Mouse (Mus musculus): ENCODE measurements at regions not wholly inside any gene's neighbourhood (a gene's known extent, or its start where the extent isn't known, plus 50 kb on each side); places are given as distances from the start of the nearest gene placed in this dataset.
A peak's percentile ranks its signal among the peaks of the same experiment; 100 is the strongest.

DNA sequence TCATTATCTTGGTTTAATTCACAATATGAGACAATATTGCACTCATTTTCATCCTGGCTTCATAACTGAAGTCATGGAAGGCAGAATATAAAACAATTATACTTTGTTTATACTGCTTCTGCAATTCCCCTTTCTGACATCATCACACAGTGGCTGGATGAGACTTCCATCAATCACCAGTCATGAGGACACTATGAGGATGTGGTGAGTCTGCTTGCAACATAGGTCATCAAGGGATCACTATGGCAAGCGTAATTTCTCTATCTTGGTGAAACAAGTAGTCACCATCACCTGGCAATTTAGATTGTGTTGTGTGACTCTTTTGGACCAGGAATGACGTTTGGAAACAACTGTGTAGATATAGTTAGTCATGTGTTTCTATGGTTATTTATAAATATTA lies 134.6 kb downstream of the Hao1 start:
- Histone ChIP-seq H3K27ac (ENCODE audit: insufficient read depth, low read depth, low read length) (no peak overlapping the region), H3K4me1 (ENCODE audit: control insufficient read depth, insufficient read depth, low read length) (no peaks in the 10 kb centered on the region), H3K36me3 (ENCODE audit: control insufficient read depth, insufficient read depth, low read length) (no peaks in the 10 kb centered on the region), H3K4me3 (ENCODE audit: insufficient read depth, low read depth, low read length) (no peak overlapping the region), H3K27me3 (replicated peaks; ENCODE audit: control insufficient read depth, insufficient read depth, low read length) (no peaks in the 10 kb centered on the region)
- no peak for TF ChIP-seq POLR2A (IDR thresholded peaks at IDR 0.05; ENCODE audit: low read depth, low read length)
- TF ChIP-seq CTCF (conservative IDR thresholded peaks at IDR 0.05; ENCODE audit: insufficient read depth, insufficient read length, low read depth, low read length): no peak
- WGBS: 73% methylated on average over 2 of the region's 2 CpGs
- no peak for DNase-seq

DNA sequence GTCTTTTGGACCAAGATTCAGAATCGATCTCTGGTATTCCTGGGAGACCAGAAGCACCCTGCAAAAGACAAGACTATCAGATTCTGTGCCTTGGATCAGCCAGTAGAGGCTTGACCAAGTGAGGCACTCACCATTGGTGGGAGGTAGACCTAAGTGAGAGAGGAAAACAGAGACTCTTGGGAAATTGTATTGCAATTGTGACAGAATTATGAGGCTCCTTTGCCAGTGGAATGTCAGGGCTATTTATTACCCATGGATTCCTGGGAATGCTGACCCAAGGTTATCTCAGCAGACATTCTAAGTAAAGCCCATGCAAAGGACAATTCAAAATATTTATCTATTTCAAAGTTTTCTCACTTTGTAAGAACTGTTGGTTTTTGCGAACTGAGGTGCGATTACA lies 154.6 kb downstream of the Hao1 start:
- Histone ChIP-seq H3K27me3 (replicated peaks; ENCODE audit: control insufficient read depth, insufficient read depth, low read length) (no peaks in the 10 kb centered on the region; the same call in 1 of the 2 replicates), H3K27ac (ENCODE audit: insufficient read depth, low read depth, low read length) (peak overlapping the region; percentile 60; the same call in 1 of the 2 replicates), H3K36me3 (ENCODE audit: control insufficient read depth, insufficient read depth, low read length) (no peaks in the 10 kb centered on the region), H3K4me3 (ENCODE audit: insufficient read depth, low read depth, low read length) (no peak overlapping the region), H3K4me1 (ENCODE audit: control insufficient read depth, insufficient read depth, low read length) (no peaks in the 10 kb centered on the region)
- TF ChIP-seq POLR2A (IDR thresholded peaks at IDR 0.05; ENCODE audit: low read depth, low read length) (no peak), CTCF (conservative IDR thresholded peaks at IDR 0.05; ENCODE audit: insufficient read depth, insufficient read length, low read depth, low read length) (no peak)
- WGBS: 68% methylated on average over 3 of the region's 3 CpGs
- DNase-seq: peak; percentile 60

DNA sequence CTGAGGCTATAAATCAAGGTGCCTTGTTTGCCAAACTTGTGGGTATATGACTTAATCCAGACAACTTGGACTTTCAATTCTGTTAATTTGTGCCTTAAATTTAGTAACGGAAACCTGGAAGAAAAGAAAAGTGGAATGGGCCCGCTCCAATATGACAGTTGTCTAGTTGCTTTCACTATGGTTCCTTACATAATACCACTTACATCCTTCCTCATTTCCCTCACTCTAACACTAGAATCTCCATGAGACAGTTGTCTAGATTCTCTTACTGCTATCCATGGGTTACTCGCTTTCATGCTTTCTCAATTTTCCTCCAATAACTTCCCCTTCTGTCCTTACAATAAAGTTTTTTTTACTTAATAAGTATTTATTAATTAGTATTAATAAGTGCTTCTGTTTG lies 160.7 kb downstream of the Hao1 start:
- Histone ChIP-seq H3K27me3 (replicated peaks; ENCODE audit: control insufficient read depth, insufficient read depth, low read length) (no peaks in the 10 kb centered on the region), H3K4me3 (ENCODE audit: insufficient read depth, low read depth, low read length) (no peak overlapping the region), H3K27ac (ENCODE audit: insufficient read depth, low read depth, low read length) (no peak overlapping the region), H3K36me3 (ENCODE audit: control insufficient read depth, insufficient read depth, low read length) (no peaks in the 10 kb centered on the region), H3K4me1 (ENCODE audit: control insufficient read depth, insufficient read depth, low read length) (no peaks in the 10 kb centered on the region)
- no peak for TF ChIP-seq CTCF (conservative IDR thresholded peaks at IDR 0.05; ENCODE audit: insufficient read depth, insufficient read length, low read depth, low read length)
- DNase-seq: no peak
- WGBS: 81% methylated on average over 3 of the region's 3 CpGs

DNA sequence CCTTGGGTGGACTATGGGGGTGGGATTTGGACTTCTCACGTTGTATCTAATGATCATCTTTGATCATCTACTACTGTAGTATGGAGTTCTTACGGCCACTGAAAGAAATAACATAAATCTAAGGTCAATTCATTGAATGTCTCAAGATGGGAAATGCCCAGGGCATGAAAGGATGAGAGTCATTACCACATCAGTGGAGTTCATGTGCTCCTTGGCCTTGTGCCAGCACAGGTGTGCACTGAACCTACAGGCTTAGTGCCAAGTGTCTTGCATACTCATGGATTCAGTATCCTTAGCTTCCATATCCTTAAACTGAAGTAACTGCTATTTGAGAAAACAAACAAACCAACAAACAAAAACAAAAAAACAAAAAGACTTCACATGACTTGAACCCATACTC lies 179.1 kb downstream of the Hao1 start:
- H3K27ac ChIP-seq (ENCODE audit: insufficient read depth, low read depth, low read length): no peak overlapping the region
- DNase-seq: no peak
- H3K27me3 ChIP-seq (replicated peaks; ENCODE audit: control insufficient read depth, insufficient read depth, low read length): no peaks in the 10 kb centered on the region
- no peak overlapping the region for H3K4me3 ChIP-seq (ENCODE audit: insufficient read depth, low read depth, low read length)
- TF ChIP-seq POLR2A (IDR thresholded peaks at IDR 0.05; ENCODE audit: low read depth, low read length): no peak
- no peak for TF ChIP-seq CTCF (conservative IDR thresholded peaks at IDR 0.05; ENCODE audit: insufficient read depth, insufficient read length, low read depth, low read length)
- no peaks in the 10 kb centered on the region for H3K36me3 ChIP-seq (ENCODE audit: control insufficient read depth, insufficient read depth, low read length)
- 57% methylated on average over 2 of the region's 2 CpGs for WGBS
- no peaks in the 10 kb centered on the region for H3K4me1 ChIP-seq (ENCODE audit: control insufficient read depth, insufficient read depth, low read length)

DNA sequence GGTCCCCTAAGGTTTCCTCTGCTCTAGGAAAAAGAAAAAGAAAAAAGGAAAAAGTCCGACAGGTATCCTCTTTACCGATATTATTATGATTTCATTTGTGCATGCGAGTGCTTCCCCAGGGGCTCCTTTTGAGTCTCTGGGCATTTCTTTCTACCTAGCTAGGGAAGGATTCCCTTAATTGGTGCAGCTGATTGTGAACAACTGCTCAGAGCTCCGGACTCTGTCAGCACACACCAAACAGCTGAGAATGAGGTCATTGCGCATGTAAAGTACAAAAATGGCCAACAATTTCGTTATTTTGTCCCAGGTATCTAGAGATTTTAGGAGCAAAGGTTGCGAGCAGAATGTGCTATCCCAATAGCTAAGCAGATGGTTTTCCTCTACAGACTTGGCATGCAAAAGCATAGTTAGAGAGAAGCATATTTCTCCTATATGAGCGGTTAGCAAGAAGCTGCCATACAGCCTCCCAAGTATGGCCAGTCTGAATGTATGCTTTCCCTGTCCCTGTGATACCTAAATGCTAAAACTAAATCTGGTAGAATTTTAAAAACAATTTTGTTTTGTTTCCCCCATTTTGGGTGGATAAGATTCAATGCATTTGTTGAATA lies 203.2 kb downstream of the Hao1 start:
- no peak for DNase-seq
- no peaks in the 10 kb centered on the region for H3K36me3 ChIP-seq (ENCODE audit: control insufficient read depth, insufficient read depth, low read length)
- H3K27me3 ChIP-seq (replicated peaks; ENCODE audit: control insufficient read depth, insufficient read depth, low read length): no peaks in the 10 kb centered on the region
- no peak overlapping the region for H3K27ac ChIP-seq (ENCODE audit: insufficient read depth, low read depth, low read length)
- TF ChIP-seq CTCF (conservative IDR thresholded peaks at IDR 0.05; ENCODE audit: insufficient read depth, insufficient read length, low read depth, low read length) (no peak), POLR2A (IDR thresholded peaks at IDR 0.05; ENCODE audit: low read depth, low read length) (no peak)
- H3K4me1 ChIP-seq (ENCODE audit: control insufficient read depth, insufficient read depth, low read length): no peaks in the 10 kb centered on the region
- no peak overlapping the region for H3K4me3 ChIP-seq (ENCODE audit: insufficient read depth, low read depth, low read length)
- WGBS: 88% methylated on average over 8 of the region's 8 CpGs

DNA sequence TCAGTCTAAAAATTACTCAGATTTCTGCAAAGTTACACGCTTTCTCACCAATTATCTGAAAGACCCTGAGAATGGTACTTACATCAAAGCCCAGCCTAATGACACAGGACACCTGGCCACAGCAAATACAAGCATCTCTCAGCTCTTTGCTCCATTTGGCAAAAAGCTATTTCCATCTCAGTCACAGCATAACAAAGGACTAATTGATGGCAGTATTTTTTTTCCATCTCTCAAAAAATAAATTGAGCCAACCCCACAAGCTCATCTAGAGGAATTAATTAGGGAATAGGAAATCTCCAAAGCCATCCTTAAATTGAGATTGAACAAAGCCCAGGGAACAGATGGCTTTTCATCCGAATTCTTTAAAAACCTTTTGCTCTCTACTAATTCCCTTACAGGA lies 203.7 kb downstream of the Hao1 start:
- Histone ChIP-seq H3K36me3 (ENCODE audit: control insufficient read depth, insufficient read depth, low read length) (no peaks in the 10 kb centered on the region), H3K27me3 (replicated peaks; ENCODE audit: control insufficient read depth, insufficient read depth, low read length) (no peaks in the 10 kb centered on the region), H3K4me1 (ENCODE audit: control insufficient read depth, insufficient read depth, low read length) (no peaks in the 10 kb centered on the region), H3K4me3 (ENCODE audit: insufficient read depth, low read depth, low read length) (no peak overlapping the region), H3K27ac (ENCODE audit: insufficient read depth, low read depth, low read length) (no peak overlapping the region)
- DNase-seq: no peak
- 79% methylated on average over 2 of the region's 2 CpGs for WGBS
- no peak for TF ChIP-seq CTCF (conservative IDR thresholded peaks at IDR 0.05; ENCODE audit: insufficient read depth, insufficient read length, low read depth, low read length)
- no peak for TF ChIP-seq POLR2A (IDR thresholded peaks at IDR 0.05; ENCODE audit: low read depth, low read length)

DNA sequence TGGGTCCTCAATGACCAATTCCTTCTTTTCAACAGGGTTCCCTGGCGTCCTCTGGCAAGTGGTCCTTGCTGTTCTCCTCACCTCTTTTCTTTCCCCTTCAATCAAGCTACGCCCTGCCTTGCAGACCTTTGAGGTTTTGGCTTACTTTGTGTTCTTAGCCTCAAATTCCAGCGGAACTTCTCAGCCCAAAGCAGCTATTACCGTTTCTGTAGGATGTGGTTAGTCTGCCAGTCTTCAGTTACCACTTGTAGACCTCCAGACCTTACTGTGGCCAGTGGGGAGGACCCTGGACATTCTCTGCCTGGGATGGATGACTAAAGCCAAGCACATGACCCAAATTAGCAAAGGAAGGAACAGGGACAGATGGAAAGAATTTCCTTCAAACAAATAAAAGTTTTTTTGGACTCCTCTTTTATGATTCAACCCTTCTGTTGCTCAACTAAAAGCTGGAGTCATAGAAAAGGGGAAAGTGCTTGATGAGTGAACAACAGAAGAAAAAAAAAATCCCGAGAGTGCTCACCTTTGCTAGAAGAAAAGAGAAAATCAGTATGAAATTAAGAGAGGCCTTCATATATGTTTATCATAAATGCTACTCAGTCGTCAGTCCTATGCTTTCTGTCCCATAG lies 211.5 kb downstream of the Hao1 start:
- Histone ChIP-seq H3K27ac (ENCODE audit: insufficient read depth, low read depth, low read length) (no peak overlapping the region), H3K36me3 (ENCODE audit: control insufficient read depth, insufficient read depth, low read length) (no peaks in the 10 kb centered on the region), H3K27me3 (replicated peaks; ENCODE audit: control insufficient read depth, insufficient read depth, low read length) (no peaks in the 10 kb centered on the region), H3K4me1 (ENCODE audit: control insufficient read depth, insufficient read depth, low read length) (no peaks in the 10 kb centered on the region), H3K4me3 (ENCODE audit: insufficient read depth, low read depth, low read length) (no peak overlapping the region)
- TF ChIP-seq POLR2A (IDR thresholded peaks at IDR 0.05; ENCODE audit: low read depth, low read length) (no peak), CTCF (conservative IDR thresholded peaks at IDR 0.05; ENCODE audit: insufficient read depth, insufficient read length, low read depth, low read length) (no peak)
- DNase-seq: no peak
- 60% methylated on average over 6 of the region's 6 CpGs for WGBS

Measured in kidney, adult 2 months (tissue).